Mouse (Mus musculus) stomach, embryonic 15.5 days (tissue): ENCODE measurements at regions not wholly inside any gene's neighbourhood (a gene's known extent, or its start where the extent isn't known, plus 50 kb on each side); places are given as distances from the start of the nearest gene placed in this dataset.

Experiments used
- ATAC-seq: fragments of 200-750 bp; cut with Nextera tagmentation; 2 replicates; pipeline ENCODE4 v1.8.0; 2017; ENCODE audit warnings: low read depth, moderate number of reproducible peaks, moderate TSS enrichment; ENCODE audit not compliant: insufficient read depth, low FRiP score
- H3K27ac ChIP-seq: fragments of 300-500 bp; sonication (generic); 2 replicates; pipeline ENCODE4 v1.5.1; 2015; ENCODE audit warnings: mild to moderate bottlenecking, inconsistent platforms
- H3K27me3 ChIP-seq: fragments of 300-500 bp; sonication (generic); replicated peaks from 2 replicates; pipeline ENCODE4 v1.6.1; 2015; ENCODE audit warnings: inconsistent platforms
- H3K36me3 ChIP-seq: fragments of 300-500 bp; sonication (generic); 2 replicates; pipeline ENCODE4 v1.6.1; 2015; ENCODE audit warnings: inconsistent platforms
- H3K4me1 ChIP-seq: fragments of 300-500 bp; sonication (generic); 2 replicates; pipeline ENCODE4 v1.6.1; 2015; ENCODE audit warnings: inconsistent platforms
- H3K4me2 ChIP-seq: fragments of 300-500 bp; sonication (generic); 2 replicates; pipeline ENCODE4 v1.6.1; 2015; ENCODE audit warnings: mild to moderate bottlenecking, inconsistent platforms
- H3K4me3 ChIP-seq: fragments of 300-500 bp; sonication (generic); replicated peaks from 2 replicates; pipeline ENCODE4 v1.5.1; 2015; ENCODE audit warnings: inconsistent platforms
- H3K9ac ChIP-seq: fragments of 300-500 bp; sonication (generic); 2 replicates; pipeline ENCODE4 v1.6.1; 2015; ENCODE audit warnings: inconsistent platforms
- H3K9me3 ChIP-seq: fragments of 300-500 bp; sonication (generic); 2 replicates; pipeline ENCODE4 v1.6.1; 2016; ENCODE audit warnings: inconsistent platforms
- WGBS: fragments of 180-500 bp; shearing (Covaris S2); methylation state at CpG from one replicate; pipeline ENCODE4 v1.1.7; 2015; 5-methylcytosine and 5-hydroxymethylcytosine counted together

DNA sequence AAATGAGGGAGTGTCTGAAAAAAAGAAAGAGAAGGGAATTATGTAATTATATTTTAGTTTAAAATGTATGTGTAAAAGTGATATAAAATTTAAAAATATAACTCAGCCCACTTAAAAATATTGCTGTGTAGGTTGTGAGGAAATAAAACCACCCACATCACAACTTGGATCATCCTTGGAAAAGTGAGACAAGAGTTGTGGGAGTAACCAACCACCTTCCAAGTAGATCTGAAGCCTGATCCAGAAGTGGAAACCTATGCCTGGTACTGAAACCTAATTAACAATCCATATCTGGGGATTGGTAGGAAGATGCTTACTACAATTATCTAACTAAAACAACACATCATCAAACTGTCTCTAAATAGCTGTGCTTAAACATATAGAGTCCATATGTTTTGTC lies 743.1 kb downstream of the Stim2 start:
- no peak overlapping the region for H3K9ac ChIP-seq

DNA sequence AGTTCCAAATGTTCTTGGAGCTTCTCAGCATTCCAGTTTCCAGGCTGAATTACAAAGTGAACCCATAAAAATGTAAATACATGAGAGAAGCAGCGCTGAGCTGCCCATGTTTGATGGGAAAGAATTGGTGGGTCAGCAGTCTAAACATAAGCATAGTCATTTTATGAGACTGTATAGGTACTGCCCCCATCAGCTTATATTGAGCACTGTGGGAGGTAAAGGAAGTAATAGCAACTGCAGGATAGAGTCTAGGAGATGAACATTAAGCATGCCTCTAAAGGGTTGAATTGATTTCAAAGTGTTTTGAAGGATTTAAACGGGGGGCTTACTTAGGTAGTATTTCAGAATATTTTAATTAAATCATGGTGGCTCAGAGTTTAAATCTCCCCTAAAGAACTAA lies 748.7 kb downstream of the Stim2 start:
- no peaks in the 10 kb centered on the region for H3K9me3 ChIP-seq
- H3K4me3 ChIP-seq = no peak overlapping the region
- H3K27ac ChIP-seq = no peak overlapping the region
- H3K9ac ChIP-seq = no peak overlapping the region
- H3K4me1 ChIP-seq = no peaks in the 10 kb centered on the region
- 52% methylated on average over 2 of the region's 2 CpGs for WGBS
- no peak overlapping the region for H3K4me2 ChIP-seq
- ATAC-seq = no peak
- H3K27me3 ChIP-seq = no peaks in the 10 kb centered on the region
- no peaks in the 10 kb centered on the region for H3K36me3 ChIP-seq

More for the DNA sequence above, 743.1 kb downstream of the Stim2 start:
- Histone ChIP-seq H3K9me3 (no peaks in the 10 kb centered on the region), H3K4me3 (no peak overlapping the region), H3K27ac (no peak overlapping the region), H3K4me2 (no peak overlapping the region), H3K27me3 (no peaks in the 10 kb centered on the region), H3K4me1 (no peaks in the 10 kb centered on the region), H3K36me3 (no peaks in the 10 kb centered on the region)
- ATAC-seq = no peak

DNA sequence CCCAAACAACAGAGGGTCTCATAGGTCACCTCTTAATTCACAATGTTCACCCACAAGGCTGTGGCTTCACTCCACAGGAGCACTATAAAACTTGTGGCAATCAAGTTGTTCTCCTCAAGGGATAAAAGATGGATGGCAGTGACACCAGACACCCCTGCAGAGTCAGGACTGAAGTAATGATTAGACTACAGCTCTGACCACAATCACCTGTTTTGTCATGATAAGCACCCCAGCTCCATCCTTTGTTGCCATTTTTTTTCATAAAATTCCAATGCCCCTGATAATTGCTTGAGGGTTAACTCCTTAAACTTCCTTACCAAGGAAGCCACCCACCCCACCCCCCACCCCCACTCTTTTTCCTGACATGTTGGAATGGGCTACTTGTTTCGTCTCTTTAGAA lies 755.1 kb downstream of the Stim2 start:
- 54% methylated on average over 1 of the region's 1 CpGs for WGBS

DNA sequence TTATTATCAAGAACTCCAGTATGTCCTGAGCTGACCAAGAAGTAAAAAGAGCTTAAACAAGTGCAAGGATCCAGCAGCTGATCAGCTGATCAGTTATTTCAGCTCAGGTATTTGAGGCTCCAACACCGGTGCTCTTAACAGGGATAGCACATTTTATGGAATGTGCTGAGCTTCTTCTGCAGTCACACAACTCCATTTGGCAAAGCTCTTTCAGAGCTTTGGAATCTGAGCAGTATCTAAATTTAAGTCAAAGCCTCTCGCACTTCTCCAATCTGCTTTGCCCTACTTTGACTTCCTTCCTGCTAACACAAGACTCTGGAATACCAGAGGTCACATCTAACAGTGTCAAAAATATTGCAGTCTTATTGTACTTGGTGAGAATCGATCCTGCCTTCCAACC lies 761.4 kb downstream of the Stim2 start:
- no peak overlapping the region for H3K9ac ChIP-seq
- H3K4me3 ChIP-seq = no peak overlapping the region
- WGBS = 79% methylated on average over 3 of the region's 3 CpGs
- no peaks in the 10 kb centered on the region for H3K36me3 ChIP-seq
- no peak for ATAC-seq
- no peak overlapping the region for H3K4me2 ChIP-seq
- H3K9me3 ChIP-seq = no peaks in the 10 kb centered on the region
- no peak overlapping the region for H3K27ac ChIP-seq
- H3K4me1 ChIP-seq = no peaks in the 10 kb centered on the region
- no peaks in the 10 kb centered on the region for H3K27me3 ChIP-seq

More for the DNA sequence above, 755.1 kb downstream of the Stim2 start:
- Histone ChIP-seq H3K4me3 (no peak overlapping the region), H3K27ac (no peak overlapping the region), H3K36me3 (no peaks in the 10 kb centered on the region), H3K4me2 (no peak overlapping the region), H3K9ac (no peak overlapping the region), H3K4me1 (no peaks in the 10 kb centered on the region), H3K9me3 (no peaks in the 10 kb centered on the region), H3K27me3 (no peaks in the 10 kb centered on the region)
- no peak for ATAC-seq

DNA sequence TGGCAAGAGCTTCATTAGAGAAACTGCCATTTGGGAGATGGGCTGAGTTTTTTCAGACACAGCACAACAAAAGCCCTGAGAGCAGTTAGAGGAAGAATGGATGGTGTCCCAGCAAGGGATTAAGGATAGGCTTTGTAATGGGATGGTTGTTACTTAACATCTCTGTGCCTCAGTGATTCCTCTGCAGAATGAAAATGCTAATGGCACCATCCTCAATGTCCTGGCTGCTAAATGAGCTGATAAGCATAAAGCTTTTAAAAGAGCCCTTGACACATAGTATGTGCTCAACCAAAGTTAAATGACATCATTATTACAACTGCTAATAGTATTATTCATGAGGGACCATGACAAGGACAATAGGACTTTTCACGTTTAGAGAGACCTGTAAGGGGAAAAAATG lies 764.7 kb downstream of the Stim2 start:
- no peaks in the 10 kb centered on the region for H3K9me3 ChIP-seq
- WGBS = 58% methylated on average over 1 of the region's 1 CpGs
- no peak overlapping the region for H3K9ac ChIP-seq
- H3K4me2 ChIP-seq = no peak overlapping the region
- no peak for ATAC-seq
- no peaks in the 10 kb centered on the region for H3K36me3 ChIP-seq
- H3K27ac ChIP-seq = no peak overlapping the region
- no peaks in the 10 kb centered on the region for H3K4me1 ChIP-seq
- H3K4me3 ChIP-seq = no peak overlapping the region
- no peaks in the 10 kb centered on the region for H3K27me3 ChIP-seq

DNA sequence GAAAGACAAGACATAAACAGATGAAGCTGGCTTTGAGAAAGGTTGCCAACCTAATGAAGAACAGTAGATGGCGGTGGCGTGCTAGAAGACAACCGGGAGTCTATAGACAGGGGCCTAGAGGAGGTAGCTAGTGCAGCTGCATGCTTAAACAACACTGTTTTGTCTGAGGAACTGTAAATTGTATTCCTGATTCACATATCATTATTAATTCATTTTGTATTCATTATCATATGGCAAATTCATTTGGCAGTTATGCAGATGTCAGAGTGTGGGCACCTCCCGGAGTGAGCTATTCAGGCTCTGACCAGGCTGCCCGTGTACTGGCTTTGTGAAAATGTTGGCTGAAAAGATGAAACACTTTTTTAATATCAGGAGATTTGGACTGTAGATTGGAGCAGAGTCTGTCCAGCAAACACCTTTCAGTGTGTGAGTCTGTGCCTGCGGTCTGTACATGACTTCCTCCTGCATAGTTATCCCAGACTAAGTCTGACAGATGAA lies 798.7 kb downstream of the Stim2 start:
- Histone ChIP-seq H3K9ac (no peak overlapping the region), H3K4me2 (no peak overlapping the region), H3K4me1 (no peaks in the 10 kb centered on the region), H3K4me3 (no peak overlapping the region), H3K36me3 (no peaks in the 10 kb centered on the region), H3K27ac (no peak overlapping the region), H3K9me3 (no peaks in the 10 kb centered on the region), H3K27me3 (no peaks in the 10 kb centered on the region)
- WGBS = 33% methylated on average over 6 of the region's 6 CpGs
- ATAC-seq = peak; percentile 58; the same call in 1 of the 2 replicates

DNA sequence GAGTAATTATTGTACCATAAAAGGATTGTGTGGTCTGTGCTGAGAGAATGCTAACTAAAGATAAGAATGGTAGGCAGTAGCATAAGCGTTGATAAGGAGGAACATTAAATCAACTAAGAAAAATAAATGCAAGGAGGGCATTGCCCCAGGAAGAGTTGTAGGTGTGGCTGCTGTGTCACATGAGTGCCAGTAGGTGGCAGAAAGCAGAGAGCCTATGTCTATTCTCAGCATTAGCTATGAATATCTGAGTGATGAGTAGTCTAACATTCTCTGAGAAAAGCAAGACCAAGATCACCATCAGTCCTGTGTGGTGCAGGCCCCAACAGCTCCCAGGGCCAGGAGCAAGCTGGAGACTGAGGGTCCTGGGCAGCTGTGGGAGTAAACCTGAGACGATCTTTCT lies 828.8 kb downstream of the Stim2 start:
- Histone ChIP-seq H3K9ac (no peak overlapping the region), H3K9me3 (no peaks in the 10 kb centered on the region), H3K4me2 (no peak overlapping the region), H3K4me1 (no peaks in the 10 kb centered on the region), H3K4me3 (no peak overlapping the region), H3K27me3 (no peaks in the 10 kb centered on the region), H3K36me3 (no peaks in the 10 kb centered on the region), H3K27ac (no peak overlapping the region)
- WGBS = 76% methylated on average over 2 of the region's 2 CpGs
- no peak for ATAC-seq
